Mouse (Mus musculus) kidney, embryonic 16.5 days (tissue): ENCODE results near the gene Tesc. TPM values are rescaled to one million over a fixed set of nuclear protein-coding genes. Genes with fewer than 3 reads are reported as not detected.
A peak's percentile ranks its signal among the peaks of the same experiment; 100 is the strongest.

Experiments used
- ATAC-seq: fragments of 200-750 bp; cut with Nextera tagmentation; 2 replicates; pipeline ENCODE4 v1.8.0; 2017; ENCODE audit warnings: moderate TSS enrichment; ENCODE audit not compliant: low FRiP score, low TSS enrichment
- H3K27ac ChIP-seq: fragments of 300-500 bp; sonication (generic); 2 replicates; pipeline ENCODE4 v1.5.1; 2014; ENCODE audit warnings: low read length
- H3K27me3 ChIP-seq: fragments of 300-500 bp; sonication (generic); 2 replicates; pipeline ENCODE4 v1.6.1; 2014; ENCODE audit warnings: low read length, control low read depth, mixed read lengths; ENCODE audit not compliant: insufficient read depth
- H3K36me3 ChIP-seq: fragments of 300-500 bp; sonication (generic); 2 replicates; pipeline ENCODE4 v1.6.1; 2014; ENCODE audit warnings: low read length, control low read depth, mixed read lengths; ENCODE audit not compliant: insufficient read depth
- H3K4me1 ChIP-seq: fragments of 300-500 bp; sonication (generic); 2 replicates; pipeline ENCODE4 v1.6.1; 2014; ENCODE audit warnings: low read length, control low read depth, mixed read lengths; ENCODE audit not compliant: insufficient read depth
- H3K4me2 ChIP-seq: fragments of 300-500 bp; sonication (generic); replicated peaks from 2 replicates; pipeline ENCODE4 v1.6.1; 2014; ENCODE audit warnings: low read depth, low read length
- H3K4me3 ChIP-seq: fragments of 300-500 bp; sonication (generic); 2 replicates; pipeline ENCODE4 v1.5.1; 2014; ENCODE audit warnings: mild to moderate bottlenecking, low read length
- H3K9ac ChIP-seq: fragments of 300-500 bp; sonication (generic); replicated peaks from 2 replicates; pipeline ENCODE4 v1.6.1; 2014; ENCODE audit warnings: low read length
- H3K9me3 ChIP-seq: fragments of 300-500 bp; sonication (generic); 2 replicates; pipeline ENCODE4 v1.6.1; 2016; ENCODE audit warnings: low read length, control low read depth
- WGBS: fragments of 180-500 bp; shearing (Covaris S2); extraction: QIAGEN DNeasy Blood & Tissue Kit; methylation state at CpG from one replicate; pipeline ENCODE4 v1.1.7; 2014; 5-methylcytosine and 5-hydroxymethylcytosine counted together
- polyA plus RNA-seq: library from polyadenylated mRNA; unstranded; fragments of >200 nt; fragmentation: Nextera tagmentation; extraction: Ambion mirVana; gene quantifications from 2 replicates; pipeline ENCODE4 v1.2.1, GENCODE M21; 2015

Tesc gene
- polyA plus RNA-seq, 1 experiment from 2014 or later: 20.9 TPM

- H3K9me3 ChIP-seq: no peaks in the 10 kb centered on the region
- ATAC-seq: no peak
- peaks cover 6% of the 10 kb centered on the region for H3K4me1 ChIP-seq
- 79% methylated on average over 8 of the region's 8 CpGs for WGBS
- H3K27ac ChIP-seq: no peak overlapping the region
- no peak overlapping the region for H3K4me3 ChIP-seq
- H3K36me3 ChIP-seq: peaks cover 15% of the 10 kb centered on the region
- no peak overlapping the region for H3K4me2 ChIP-seq
- no peaks in the 10 kb centered on the region for H3K27me3 ChIP-seq
- no peak overlapping the region for H3K9ac ChIP-seq
Observed at GRCm38 (mm10) chr5:118105536-118105935, 78.0 kb downstream of the Tesc start.

GRCm38 (mm10) chr5:118106667-118107066 is 79.1 kb downstream of the Tesc start:
- H3K9me3 ChIP-seq: no peaks in the 10 kb centered on the region
- H3K27me3 ChIP-seq: no peaks in the 10 kb centered on the region
- no peak overlapping the region for H3K4me2 ChIP-seq
- WGBS: 92% methylated on average over 10 of the region's 10 CpGs
- no peak overlapping the region for H3K27ac ChIP-seq
- H3K9ac ChIP-seq: no peak overlapping the region
- H3K36me3 ChIP-seq: peaks cover 26% of the 10 kb centered on the region
- no peak for ATAC-seq
- no peak overlapping the region for H3K4me3 ChIP-seq
- peaks cover 6% of the 10 kb centered on the region for H3K4me1 ChIP-seq

- H3K4me3 ChIP-seq: no peak overlapping the region
- H3K27ac ChIP-seq: no peak overlapping the region
- no peak overlapping the region for H3K9ac ChIP-seq
- H3K4me1 ChIP-seq: peaks cover 6% of the 10 kb centered on the region
- H3K9me3 ChIP-seq: no peaks in the 10 kb centered on the region
- peaks cover 33% of the 10 kb centered on the region for H3K36me3 ChIP-seq
- H3K4me2 ChIP-seq: no peak overlapping the region
- peak; percentile 42; the same call in 1 of the 2 replicates for ATAC-seq
- no peaks in the 10 kb centered on the region for H3K27me3 ChIP-seq
- WGBS: 71% methylated on average over 17 of the region's 17 CpGs
Observed at GRCm38 (mm10) chr5:118108124-118108793, 80.7 kb downstream of the Tesc start.

- Histone ChIP-seq H3K4me2 (no peak overlapping the region), H3K36me3 (peaks cover 33% of the 10 kb centered on the region), H3K27me3 (no peaks in the 10 kb centered on the region), H3K4me1 (peaks cover 6% of the 10 kb centered on the region), H3K27ac (no peak overlapping the region), H3K9me3 (no peaks in the 10 kb centered on the region), H3K9ac (no peak overlapping the region), H3K4me3 (no peak overlapping the region)
- 87% methylated on average over 7 of the region's 7 CpGs for WGBS
- ATAC-seq: no peak
Observed at GRCm38 (mm10) chr5:118108794-118109440, 81.4 kb downstream of the Tesc start.

Other genes starting within 250 kb of the Tesc start
- gene Nos1, start 246.7 kb upstream of the Tesc start, polyA plus RNA-seq: 1.0 and 1.1 TPM in 2 replicates
- gene Fbxo21, start 51.0 kb upstream of the Tesc start, polyA plus RNA-seq: 85.6 and 87.5 TPM in 2 replicates
- gene Fbxw8, start 127.7 kb downstream of the Tesc start, polyA plus RNA-seq: 26.3 and 30.9 TPM in 2 replicates
- gene Hrk, start 136.9 kb downstream of the Tesc start, polyA plus RNA-seq: 0.09 and 0.17 TPM in 2 replicates
- gene Rnft2, start 217.4 kb downstream of the Tesc start, polyA plus RNA-seq: 2.8 and 3.3 TPM in 2 replicates
- gene 2410131K14Rik, start 217.5 kb downstream of the Tesc start, polyA plus RNA-seq: 10.6 and 10.7 TPM in 2 replicates